Mouse (Mus musculus) megakaryocyte-erythroid progenitor cell, adult 5 weeks (primary cell): ENCODE results near the gene Tgds. TPM values are rescaled to one million over a fixed set of nuclear protein-coding genes. Genes with fewer than 3 reads are reported as not detected.

Experiments used
- polyA plus RNA-seq: library from polyadenylated mRNA; stranded (reverse); fragments of >175 nt; gene quantifications from 2 replicates; pipeline ENCODE4 v1.2.3, GENCODE M21; 2012

Gene Tgds
- 4.5 and 7.7 TPM in 2 replicates for polyA plus RNA-seq

DNA sequence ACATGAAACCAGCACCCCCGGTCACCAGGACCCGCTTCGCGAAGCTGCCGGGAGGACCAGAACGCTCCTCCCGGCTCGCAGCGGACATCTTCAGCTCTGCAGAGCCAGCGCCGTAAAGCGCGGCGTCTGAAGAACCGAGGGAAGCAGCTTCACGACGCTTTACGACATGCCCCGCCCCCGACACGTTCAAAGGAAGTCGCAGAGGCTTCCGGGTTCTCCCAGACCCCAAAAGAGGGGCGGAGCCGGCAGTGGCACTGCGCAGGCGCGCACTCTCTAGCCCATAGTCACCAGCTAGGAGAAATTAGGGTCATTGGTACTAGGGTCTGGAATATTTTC is at the start of gene Tgds:
TSS of gene Tgds (minus strand) at position 114 of the 336 bp plus-strand sequence.

DNA sequence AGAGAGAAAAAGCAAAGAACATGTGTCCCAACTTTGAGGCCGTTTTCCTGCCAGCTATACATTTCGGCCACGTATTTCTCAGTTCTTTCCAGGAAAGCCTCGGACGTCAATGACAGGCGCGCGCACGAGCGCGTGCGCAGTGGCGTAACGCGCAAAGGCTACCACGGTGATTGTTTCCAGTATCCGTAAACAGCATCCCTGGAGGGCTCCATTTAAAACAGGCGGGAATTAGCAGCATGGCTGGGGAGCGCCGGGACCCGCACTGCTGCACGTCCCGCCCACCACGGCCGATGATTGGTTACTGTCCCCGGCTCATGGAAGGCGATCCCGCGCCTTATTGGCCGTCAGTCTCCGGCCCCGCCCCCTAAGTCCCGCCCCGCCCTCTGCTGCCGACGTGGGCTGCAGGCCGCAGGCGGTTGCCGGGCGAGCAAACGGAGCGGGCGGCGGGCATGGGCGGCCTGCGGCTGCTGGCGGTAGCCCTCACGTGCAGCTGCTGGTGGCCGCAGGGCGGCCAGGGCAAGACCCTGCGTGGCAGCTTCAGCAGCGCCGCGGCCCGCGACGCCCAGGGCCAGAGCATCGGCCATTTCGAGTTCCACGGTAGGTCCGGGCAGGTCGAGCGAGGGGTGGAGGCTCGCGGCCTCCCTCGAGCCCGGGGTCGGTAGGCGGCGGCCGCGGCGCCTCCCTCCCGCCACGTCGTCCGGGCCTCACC is 4.3 kb upstream of the Tgds start, which contains the start of gene Gpr180:
TSS of gene Gpr180 (plus strand) at position 415 of the 709 bp plus-strand sequence.

Other genes starting within 250 kb of the Tgds start
- gene Dct, start 80.5 kb downstream of the Tgds start, polyA plus RNA-seq = not detected in 2 replicates
- 6.5 TPM in 2 replicates for gene Gpr180, start 4.4 kb upstream of the Tgds start, polyA plus RNA-seq
- gene Sox21, start 104.3 kb upstream of the Tgds start, polyA plus RNA-seq = 0.06 and 0.28 TPM in 2 replicates
- not detected in 2 replicates for gene Gm9376, start 134.2 kb upstream of the Tgds start, polyA plus RNA-seq